Mouse (Mus musculus) C2C12 (cell line): ENCODE results near the gene Shpk.

Experiments
- CTCF ChIP-seq: IDR thresholded peaks from one replicate; pipeline ENCODE4 v1.5.1; 2011; ENCODE audit not compliant: control insufficient read depth, insufficient read depth, insufficient read length
- MYOG ChIP-seq: IDR thresholded peaks from one replicate; pipeline ENCODE4 v1.6.1; 2011; ENCODE audit not compliant: control insufficient read depth, insufficient read length; ENCODE audit errors: extremely low read depth

- no peak for TF ChIP-seq CTCF
- TF ChIP-seq MYOG: no peak
These were observed 6.2 kb upstream of the Shpk start for GRCm38 (mm10) chr11:73193047-73193446.
